ENCODE assay signal across 8 mouse cellular contexts in genomic region chr12:98574353-98575194, GRCm38 (mm10). TPM values are rescaled to one million over a fixed set of nuclear protein-coding genes. Genes with fewer than 3 reads are reported as not detected.
DNase-seq lines count a peak whose midpoint lies in the region; ATAC-seq and TF ChIP-seq lines count a peak whose summit lies in the region.

No protein-coding gene starts in this region.

- 1% methylated on average over 82 of the region's 84 CpGs for WGBS in thymus, adult 2 months

- no peak overlapping the region for H3K27ac ChIP-seq in thymus, adult 2 months (ENCODE audit: control insufficient read depth, insufficient read depth, low read length)

- no peaks in the 10 kb centered on the region; the same call in 1 of the 2 replicates for H3K4me1 ChIP-seq in thymus, adult 2 months (replicated peaks; ENCODE audit: control insufficient read depth, insufficient read depth, low read length)

- DNase-seq in thymus, adult 2 months, result peak; percentile 4
- DNase-seq in thymus, adult 18-20 months, result no peak
- DNase-seq in cerebellum, postnatal 14 days, result peak; percentile 79 to 84
- DNase-seq in layer of hippocampus, adult 9-11 months, result peak; percentile 72
- DNase-seq in right cerebral cortex, postnatal 36 days (ENCODE audit: low spot score in 2 of 2), result peak; percentile 62 to 69
- no peak for DNase-seq in urinary bladder, postnatal 14 days (ENCODE audit: low spot score)

- no peak for TF ChIP-seq POLR2A in thymus, adult 2 months (IDR thresholded peaks at IDR 0.05; ENCODE audit: control insufficient read depth, extremely low read depth, insufficient read depth, low read length, poor library complexity)

- H3K36me3 ChIP-seq in thymus, adult 2 months (ENCODE audit: control insufficient read depth, insufficient read depth, low read length), result no peaks in the 10 kb centered on the region

- peak; percentile 59 for ATAC-seq in granulocyte monocyte progenitor cell, adult 5-6 weeks (replicated peaks; ENCODE audit: poor library complexity, severe bottlenecking)
- ATAC-seq in megakaryocyte, adult 5-6 weeks (ENCODE audit: poor library complexity, severe bottlenecking), result peak; percentile 51

- peaks cover 6% of the 10 kb centered on the region; the same call in 1 of the 2 replicates for H3K27me3 ChIP-seq in thymus, adult 2 months (ENCODE audit: control insufficient read depth, insufficient read depth, low read length)

- peak overlapping the region; percentile 20; the same call in 1 of the 2 replicates for H3K4me3 ChIP-seq in thymus, adult 2 months (ENCODE audit: control insufficient read depth, insufficient read depth, low read length)

- no peak for TF ChIP-seq CTCF in thymus, adult 2 months (IDR thresholded peaks at IDR 0.05; ENCODE audit: borderline replicate concordance, control insufficient read depth, extremely low read depth, insufficient read depth, low read length, poor library complexity)

RNA-seq across cellular contexts. Expression of gene Kcnk10, which starts 3.5 kb away (rescaled TPM):
- polyA plus RNA-seq in thymus, adult 2 months (2012; rRNA removed), result 0.04 and 0.12 TPM in 2 replicates
- not detected in 2 replicates for total RNA-seq in granulocyte monocyte progenitor cell, adult 5-6 weeks (2014; fragmentation: Nextera tagmentation)
- total RNA-seq in granulocyte monocyte progenitor cell, adult 5-6 weeks (2017), result not detected in 2 replicates
- total RNA-seq in megakaryocyte, adult 5-6 weeks (2015), result 0.33 TPM in 1 of 2 replicates, not detected in the other
- 0.11 and 0.37 TPM in 2 replicates for total RNA-seq in megakaryocyte, adult 5-6 weeks (2017)

RNA-seq across cellular contexts. Expression of gene Spata7, which starts 53.4 kb away (rescaled TPM):
- 1.9 and 2.6 TPM in 2 replicates for polyA plus RNA-seq in thymus, adult 2 months (2012; rRNA removed)
- 5.4 and 11.1 TPM in 2 replicates for total RNA-seq in granulocyte monocyte progenitor cell, adult 5-6 weeks (2014; fragmentation: Nextera tagmentation)
- 9.1 and 9.6 TPM in 2 replicates for total RNA-seq in granulocyte monocyte progenitor cell, adult 5-6 weeks (2017)
- 1.9 and 3.4 TPM in 2 replicates for total RNA-seq in megakaryocyte, adult 5-6 weeks (2015)
- 2.0 and 3.2 TPM in 2 replicates for total RNA-seq in megakaryocyte, adult 5-6 weeks (2017)

Comparison
In these comparisons a context has a peak if more than half of its experiments do, and no peak if none do; other contexts are left out.
1. DNase-seq: peak in thymus, adult 2 months (single experiment), cerebellum, postnatal 14 days (2 of 2), layer of hippocampus, adult 9-11 months (single experiment) and right cerebral cortex, postnatal 36 days (2 of 2); none in thymus, adult 18-20 months (0 of 2) and urinary bladder, postnatal 14 days (single experiment).